Mouse (Mus musculus) forebrain, embryonic 14.5 days (tissue): ENCODE measurements around the gene Cdkn1c. TPM values are rescaled to one million over a fixed set of nuclear protein-coding genes. Genes with fewer than 3 reads are reported as not detected.

Source experiments
- ATAC-seq: fragments of 200-750 bp; cut with Nextera tagmentation; 2 replicates; pipeline ENCODE4 v1.8.0; 2017; ENCODE audit warnings: mild to moderate bottlenecking, moderate library complexity
- DNase-seq: peaks from one replicate; pipeline ENCODE4 v3.0.0-alpha.2; 2015; ENCODE audit warnings: low spot score
- H3K27ac ChIP-seq: fragments of 300-500 bp; sonication (generic); 2 replicates; pipeline ENCODE4 v1.5.1; 2014; ENCODE audit warnings: low read depth, mild to moderate bottlenecking, control low read depth, low read length, moderate library complexity
- H3K27me3 ChIP-seq: fragments of 300-500 bp; sonication (generic); replicated peaks from 2 replicates; pipeline ENCODE4 v1.6.1; 2014; ENCODE audit warnings: low read length, control low read depth, mixed read lengths; ENCODE audit not compliant: control insufficient read depth, insufficient read depth
- H3K36me3 ChIP-seq: fragments of 300-500 bp; sonication (generic); 2 replicates; pipeline ENCODE4 v1.6.1; 2014; ENCODE audit warnings: low read length, control low read depth; ENCODE audit not compliant: control insufficient read depth, insufficient read depth
- H3K4me1 ChIP-seq: fragments of 300-500 bp; sonication (generic); 2 replicates; pipeline ENCODE4 v1.6.1; 2014; ENCODE audit warnings: antibody characterized with exemption, low read length, control low read depth; ENCODE audit not compliant: control insufficient read depth, insufficient read depth
- H3K4me2 ChIP-seq: fragments of 300-500 bp; sonication (generic); 2 replicates; pipeline ENCODE4 v1.6.1; 2014; ENCODE audit warnings: mild to moderate bottlenecking, control low read depth, low read length
- H3K4me3 ChIP-seq: fragments of 300-500 bp; sonication (generic); 2 replicates; pipeline ENCODE4 v1.5.1; 2014; ENCODE audit warnings: low read depth, low read length, control low read depth
- H3K9ac ChIP-seq: fragments of 300-500 bp; sonication (generic); 2 replicates; pipeline ENCODE4 v1.6.1; 2014; ENCODE audit warnings: mild to moderate bottlenecking, low read length, control low read depth, moderate library complexity
- H3K9me3 ChIP-seq: fragments of 300-500 bp; sonication (generic); replicated peaks from 2 replicates; pipeline ENCODE4 v1.6.1; 2016; ENCODE audit warnings: low read length, control low read depth, mixed read lengths; ENCODE audit not compliant: control insufficient read depth
- WGBS: fragments of 180-500 bp; shearing (Covaris S2); extraction: QIAGEN DNeasy Blood & Tissue Kit; methylation state at CpG from one replicate; pipeline ENCODE4 v1.1.7; 2014; 5-methylcytosine and 5-hydroxymethylcytosine counted together
- polyA plus RNA-seq: library from polyadenylated mRNA; unstranded; fragments of >200 nt; fragmentation: Nextera tagmentation; extraction: Ambion mirVana; gene quantifications from 2 replicates; pipeline ENCODE4 v1.2.1, GENCODE M21; 2014

Gene Cdkn1c
- polyA plus RNA-seq = 229 and 231 TPM in 2 replicates

DNA sequence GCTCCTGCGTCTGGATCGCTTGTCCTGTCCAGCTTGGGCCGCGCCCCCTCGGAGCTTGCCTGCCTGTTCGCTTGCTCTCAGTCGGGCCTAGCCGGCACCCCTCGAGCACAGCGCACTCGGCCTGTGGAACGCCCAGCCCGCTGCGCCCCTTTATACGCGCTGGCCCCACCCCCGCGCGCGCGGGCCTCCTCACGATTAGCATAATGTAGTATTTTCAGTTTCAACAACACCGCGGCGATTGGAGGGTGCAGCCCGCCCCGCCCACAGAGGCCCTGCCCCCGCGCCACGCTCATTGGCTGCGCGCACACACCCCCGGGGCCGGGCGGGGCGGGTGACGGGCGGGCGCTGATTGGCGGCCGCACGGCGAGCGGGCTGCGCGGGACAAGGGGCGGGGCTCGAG is at the start of gene Cdkn1c:
Cdkn1c (minus strand) TSS at position 177 of the 400 bp plus-strand sequence.
- Histone ChIP-seq H3K9ac (peak within 1 kb of the TSS; percentile 65), H3K4me2 (peak within 1 kb of the TSS; percentile 54), H3K27me3 (peaks cover 18% of the 10 kb centered on the region; the same call in 1 of the 2 replicates), H3K4me1 (0 out of 2 replicates have a peak, but pooled peaks cover 3% of the 10 kb centered on the region), H3K9me3 (peaks cover 6% of the 10 kb centered on the region; the same call in 1 of the 2 replicates), H3K27ac (peak within 1 kb of the TSS; percentile 52), H3K36me3 (no peaks in the 10 kb centered on the region), H3K4me3 (peak within 1 kb of the TSS; percentile 46)
- peak; percentile 93 for DNase-seq
- 40% methylated on average over 30 of the region's 48 CpGs for WGBS
- ATAC-seq = peak; percentile 89

- Histone ChIP-seq H3K9ac (no peak overlapping the region), H3K36me3 (peaks cover 20% of the 10 kb centered on the region), H3K27me3 (0 out of 2 replicates have a peak, but pooled peaks cover 3% of the 10 kb centered on the region), H3K27ac (no peak overlapping the region), H3K4me3 (no peak overlapping the region), H3K4me2 (no peak overlapping the region), H3K9me3 (no peaks in the 10 kb centered on the region), H3K4me1 (no peaks in the 10 kb centered on the region)
- DNase-seq = no peak
- WGBS = 61% methylated on average over 1 of the region's 1 CpGs
- no peak for ATAC-seq
Observed at GRCm38 (mm10) chr7:143509566-143509965, 48.7 kb upstream of the Cdkn1c start.

DNA sequence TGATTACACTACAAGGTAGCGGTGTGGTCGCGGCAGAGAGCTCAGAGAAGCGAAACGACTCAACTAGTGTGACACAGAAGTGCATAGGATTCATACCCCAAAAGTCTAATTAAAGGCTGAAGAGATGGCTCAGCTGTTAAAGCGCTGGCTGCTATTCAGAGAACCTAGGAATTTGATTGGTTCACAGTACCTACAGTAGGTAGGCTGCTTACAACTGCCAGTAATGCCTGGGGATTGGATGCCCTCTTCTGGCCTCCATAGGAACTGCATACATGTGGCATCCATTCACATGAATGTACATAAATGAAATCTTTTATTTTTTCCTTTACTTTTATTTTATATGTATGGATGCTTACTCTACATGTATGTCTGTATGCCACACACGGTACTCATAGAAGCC is 45.8 kb upstream of the Cdkn1c start:
- no peaks in the 10 kb centered on the region; the same call in 1 of the 2 replicates for H3K4me1 ChIP-seq
- DNase-seq (peak; percentile 73), ATAC-seq (peak; percentile 38; the same call in 1 of the 2 replicates)
- H3K27me3 ChIP-seq = peaks cover 29% of the 10 kb centered on the region
- no peak overlapping the region for H3K9ac ChIP-seq
- H3K36me3 ChIP-seq = no peaks in the 10 kb centered on the region
- no peaks in the 10 kb centered on the region for H3K9me3 ChIP-seq
- WGBS = 31% methylated on average over 7 of the region's 7 CpGs
- H3K27ac ChIP-seq = no peak overlapping the region
- H3K4me2 ChIP-seq = no peak overlapping the region
- H3K4me3 ChIP-seq = no peak overlapping the region

DNA sequence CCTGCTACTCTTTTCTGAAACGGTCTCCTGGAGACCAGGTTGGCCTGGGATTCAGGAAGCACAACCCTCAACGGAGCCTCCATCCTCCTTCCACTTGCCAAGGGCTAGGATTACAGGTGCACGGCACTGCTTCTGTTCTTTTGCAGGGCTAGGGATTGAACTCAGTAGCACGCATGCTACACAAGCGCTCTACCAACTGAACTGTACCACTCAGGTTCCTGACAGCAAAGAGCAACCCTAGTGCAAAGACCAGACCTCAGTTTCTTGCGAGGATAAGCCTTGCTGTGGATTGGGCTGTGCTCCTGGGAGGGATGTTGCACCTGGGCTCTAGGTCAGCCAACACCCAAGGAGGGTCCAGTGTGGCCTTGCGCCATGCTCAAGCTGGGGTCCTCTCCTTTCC is 45.4 kb upstream of the Cdkn1c start:
- H3K4me2 ChIP-seq = no peak overlapping the region
- ATAC-seq = no peak
- H3K9ac ChIP-seq = no peak overlapping the region
- no peak overlapping the region for H3K27ac ChIP-seq
- peaks cover 33% of the 10 kb centered on the region for H3K27me3 ChIP-seq
- no peaks in the 10 kb centered on the region for H3K36me3 ChIP-seq
- 67% methylated on average over 7 of the region's 7 CpGs for WGBS
- H3K4me1 ChIP-seq = no peaks in the 10 kb centered on the region; the same call in 1 of the 2 replicates
- H3K4me3 ChIP-seq = no peak overlapping the region
- no peaks in the 10 kb centered on the region for H3K9me3 ChIP-seq
- DNase-seq = no peak

- no peaks in the 10 kb centered on the region for H3K36me3 ChIP-seq
- H3K9me3 ChIP-seq = no peaks in the 10 kb centered on the region
- WGBS = 29% methylated on average over 11 of the region's 11 CpGs
- no peak overlapping the region for H3K9ac ChIP-seq
- H3K27me3 ChIP-seq = peaks cover 38% of the 10 kb centered on the region
- ATAC-seq = no peak
- H3K4me3 ChIP-seq = no peak overlapping the region
- no peak overlapping the region for H3K27ac ChIP-seq
- no peaks in the 10 kb centered on the region; the same call in 1 of the 2 replicates for H3K4me1 ChIP-seq
- no peak overlapping the region for H3K4me2 ChIP-seq
- DNase-seq = peak; percentile 66
Observed at GRCm38 (mm10) chr7:143505823-143506222, 45.0 kb upstream of the Cdkn1c start.

GRCm38 (mm10) chr7:143505411-143505810 is 44.6 kb upstream of the Cdkn1c start:
- Histone ChIP-seq H3K27me3 (peaks cover 42% of the 10 kb centered on the region), H3K9me3 (no peaks in the 10 kb centered on the region), H3K4me2 (no peak overlapping the region), H3K36me3 (no peaks in the 10 kb centered on the region), H3K4me3 (no peak overlapping the region), H3K4me1 (no peaks in the 10 kb centered on the region; the same call in 1 of the 2 replicates), H3K27ac (no peak overlapping the region), H3K9ac (no peak overlapping the region)
- DNase-seq (no peak), ATAC-seq (no peak)
- 83% methylated on average over 2 of the region's 2 CpGs for WGBS

DNA sequence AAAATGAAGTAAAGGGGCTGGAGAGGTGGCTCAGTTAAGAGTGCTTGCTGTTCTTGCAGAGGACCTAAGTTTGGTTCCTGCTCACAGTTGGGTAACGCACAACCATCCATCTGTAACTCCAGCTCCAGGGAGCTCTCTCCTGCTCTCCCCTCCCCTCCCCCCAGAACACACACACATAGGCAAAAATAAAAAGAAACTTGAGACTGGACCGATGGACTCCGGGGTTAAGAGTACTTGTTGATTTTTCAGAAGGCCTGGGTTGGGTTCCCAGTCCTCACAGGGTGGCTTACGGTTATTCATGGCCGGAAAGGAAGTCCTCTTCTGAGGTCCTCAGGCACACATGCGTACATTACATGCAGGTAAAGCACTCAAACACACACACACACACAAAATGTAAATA is 43.1 kb upstream of the Cdkn1c start:
- 88% methylated on average over 6 of the region's 6 CpGs for WGBS
- DNase-seq (no peak), ATAC-seq (no peak)
- Histone ChIP-seq H3K4me2 (no peak overlapping the region), H3K9me3 (no peaks in the 10 kb centered on the region), H3K27ac (no peak overlapping the region), H3K4me3 (no peak overlapping the region), H3K27me3 (peaks cover 45% of the 10 kb centered on the region), H3K4me1 (no peaks in the 10 kb centered on the region; the same call in 1 of the 2 replicates), H3K9ac (no peak overlapping the region), H3K36me3 (no peaks in the 10 kb centered on the region)

DNA sequence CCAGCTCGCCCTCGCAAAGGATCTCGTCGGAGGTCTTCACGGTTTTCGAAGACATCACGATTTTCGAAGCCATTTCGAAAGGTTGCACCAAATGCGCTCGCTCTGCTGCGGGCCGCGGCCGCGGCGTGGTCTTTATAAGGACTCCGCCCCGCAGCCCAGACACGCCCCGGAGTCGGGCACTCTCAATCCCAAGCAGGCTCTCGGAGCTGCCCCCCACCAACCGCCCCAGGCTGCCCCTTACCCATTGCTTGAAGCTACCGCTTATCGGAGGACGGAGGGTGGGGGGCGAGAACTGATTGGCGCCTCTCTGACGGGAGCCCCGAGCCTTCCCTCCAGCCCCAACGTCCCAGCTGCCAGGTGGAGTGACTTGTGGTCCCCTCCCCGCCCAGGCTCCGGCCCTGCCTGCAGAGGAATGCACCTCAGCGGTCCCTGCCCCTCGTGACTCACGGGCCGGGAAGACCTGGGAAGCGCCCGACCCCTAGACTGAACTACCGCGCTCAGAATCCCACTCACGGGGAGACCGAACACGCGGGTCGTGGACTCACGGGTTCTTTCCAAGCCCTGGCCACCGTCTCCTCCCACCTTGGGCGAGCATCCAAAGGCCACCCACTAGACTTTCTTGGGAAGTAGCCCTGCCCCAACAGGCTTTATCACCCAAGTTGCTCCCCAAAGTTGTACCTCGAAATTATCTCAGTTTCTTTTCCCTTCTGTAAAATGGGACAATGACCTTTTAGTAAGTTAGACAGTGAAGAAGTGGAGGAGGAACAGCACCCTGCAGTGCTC is 41.8 kb upstream of the Cdkn1c start, which contains the start of gene Phlda2:
Phlda2 (minus strand) TSS at position 733 of the 783 bp plus-strand sequence.
- DNase-seq = peak; percentile 25
- H3K9ac ChIP-seq = peak within 1 kb of the TSS; percentile 47
- no peaks in the 10 kb centered on the region; the same call in 1 of the 2 replicates for H3K4me1 ChIP-seq
- no peaks in the 10 kb centered on the region for H3K36me3 ChIP-seq
- 7% methylated on average over 51 of the region's 51 CpGs for WGBS
- H3K27ac ChIP-seq = no peak within 1 kb of the TSS
- H3K4me2 ChIP-seq = peak within 1 kb of the TSS; percentile 68
- peaks cover 45% of the 10 kb centered on the region for H3K27me3 ChIP-seq
- H3K9me3 ChIP-seq = no peaks in the 10 kb centered on the region
- peak; percentile 47; the same call in 1 of the 2 replicates for ATAC-seq
- H3K4me3 ChIP-seq = peak within 1 kb of the TSS; percentile 37
